Mouse (Mus musculus): Measurements from ENCODE around the gene Dok5. TPM values are rescaled to one million over a fixed set of nuclear protein-coding genes. Genes with fewer than 3 reads are reported as not detected.

Gene Dok5
- polyA plus RNA-seq, 1 experiment from 2014 or later = 0.45 TPM

- WGBS = 65% methylated on average over 13 of the region's 13 CpGs
- no peak overlapping the region for H3K27ac ChIP-seq
Measured at GRCm38 (mm10) chr2:170841441-170841965, 109.9 kb downstream of the Dok5 start.

GRCm38 (mm10) chr2:170845511-170845910 lies 113.9 kb downstream of the Dok5 start:
- no peak for TF ChIP-seq CTCF (IDR thresholded peaks at IDR 0.05; ENCODE audit: low read depth)
- WGBS = 68% methylated on average over 10 of the region's 10 CpGs
- Histone ChIP-seq H3K27ac (no peak overlapping the region), H3K4me1 (replicated peaks; ENCODE audit: insufficient read depth, low read length) (no peaks in the 10 kb centered on the region), H3K9me3 (replicated peaks; ENCODE audit: low read length) (no peaks in the 10 kb centered on the region), H3K36me3 (ENCODE audit: insufficient read depth, low read length) (no peaks in the 10 kb centered on the region), H3K4me2 (ENCODE audit: low read length) (no peak overlapping the region), H3K4me3 (replicated peaks; ENCODE audit: low read depth, low read length) (no peak overlapping the region), H3K9ac (ENCODE audit: low read depth, low read length) (no peak overlapping the region), H3K27me3 (ENCODE audit: insufficient read depth, low read length) (no peaks in the 10 kb centered on the region)
- no peak for ATAC-seq (replicated peaks; ENCODE audit: low FRiP score, low read depth)
- no peak for DNase-seq (ENCODE audit: low spot score)

More at GRCm38 (mm10) chr2:170841441-170841965, 109.9 kb downstream of the Dok5 start:
- Histone ChIP-seq H3K36me3 (ENCODE audit: insufficient read depth, low read length) (no peaks in the 10 kb centered on the region), H3K9me3 (replicated peaks; ENCODE audit: low read length) (no peaks in the 10 kb centered on the region), H3K4me3 (replicated peaks; ENCODE audit: low read depth, low read length) (no peak overlapping the region), H3K27me3 (ENCODE audit: insufficient read depth, low read length) (no peaks in the 10 kb centered on the region), H3K4me2 (ENCODE audit: low read length) (no peak overlapping the region), H3K4me1 (replicated peaks; ENCODE audit: insufficient read depth, low read length) (0 out of 2 replicates have a peak, but pooled peaks cover 6% of the 10 kb centered on the region), H3K9ac (ENCODE audit: low read depth, low read length) (no peak overlapping the region)
- no peak for DNase-seq (ENCODE audit: low spot score)
- ATAC-seq (replicated peaks; ENCODE audit: low FRiP score, low read depth) = no peak
- no peak for TF ChIP-seq CTCF (IDR thresholded peaks at IDR 0.05; ENCODE audit: low read depth)

GRCm38 (mm10) chr2:170850058-170850457 lies 118.5 kb downstream of the Dok5 start:
- H3K36me3 ChIP-seq (ENCODE audit: insufficient read depth, low read length) = no peaks in the 10 kb centered on the region
- no peaks in the 10 kb centered on the region for H3K9me3 ChIP-seq (replicated peaks; ENCODE audit: low read length)
- no peaks in the 10 kb centered on the region for H3K27me3 ChIP-seq (ENCODE audit: insufficient read depth, low read length)
- ATAC-seq (replicated peaks; ENCODE audit: low FRiP score, low read depth) (no peak), DNase-seq (ENCODE audit: low spot score) (no peak)
- H3K4me2 ChIP-seq (ENCODE audit: low read length) = no peak overlapping the region
- no peak overlapping the region for H3K9ac ChIP-seq (ENCODE audit: low read depth, low read length)
- no peak overlapping the region for H3K27ac ChIP-seq
- no peak overlapping the region for H3K4me3 ChIP-seq (replicated peaks; ENCODE audit: low read depth, low read length)
- WGBS = 93% methylated on average over 4 of the region's 4 CpGs
- peak; percentile 27; the same call in 1 of the 2 replicates for TF ChIP-seq CTCF (IDR thresholded peaks at IDR 0.05; ENCODE audit: low read depth)
- H3K4me1 ChIP-seq (replicated peaks; ENCODE audit: insufficient read depth, low read length) = no peaks in the 10 kb centered on the region

- Histone ChIP-seq H3K9me3 (replicated peaks; ENCODE audit: low read length) (no peaks in the 10 kb centered on the region), H3K36me3 (ENCODE audit: insufficient read depth, low read length) (no peaks in the 10 kb centered on the region), H3K27ac (no peak overlapping the region), H3K4me1 (replicated peaks; ENCODE audit: insufficient read depth, low read length) (no peaks in the 10 kb centered on the region), H3K27me3 (ENCODE audit: insufficient read depth, low read length) (no peaks in the 10 kb centered on the region), H3K4me3 (replicated peaks; ENCODE audit: low read depth, low read length) (no peak overlapping the region), H3K9ac (ENCODE audit: low read depth, low read length) (no peak overlapping the region), H3K4me2 (ENCODE audit: low read length) (no peak overlapping the region)
- TF ChIP-seq CTCF (IDR thresholded peaks at IDR 0.05; ENCODE audit: low read depth) = no peak
- ATAC-seq (replicated peaks; ENCODE audit: low FRiP score, low read depth) (no peak), DNase-seq (ENCODE audit: low spot score) (no peak)
- WGBS = 80% methylated on average over 6 of the region's 6 CpGs
Measured at GRCm38 (mm10) chr2:170852337-170852736, 120.7 kb downstream of the Dok5 start.

- no peak overlapping the region for H3K9ac ChIP-seq (ENCODE audit: low read depth, low read length)
- H3K36me3 ChIP-seq (ENCODE audit: insufficient read depth, low read length) = no peaks in the 10 kb centered on the region
- H3K4me1 ChIP-seq (replicated peaks; ENCODE audit: insufficient read depth, low read length) = no peaks in the 10 kb centered on the region
- H3K27me3 ChIP-seq (ENCODE audit: insufficient read depth, low read length) = no peaks in the 10 kb centered on the region
- no peak overlapping the region for H3K4me3 ChIP-seq (replicated peaks; ENCODE audit: low read depth, low read length)
- ATAC-seq (replicated peaks; ENCODE audit: low FRiP score, low read depth) = no peak
- no peak for DNase-seq (ENCODE audit: low spot score)
- WGBS = 61% methylated on average over 3 of the region's 3 CpGs
- TF ChIP-seq CTCF (IDR thresholded peaks at IDR 0.05; ENCODE audit: low read depth) = no peak
- no peak overlapping the region for H3K27ac ChIP-seq
- H3K9me3 ChIP-seq (replicated peaks; ENCODE audit: low read length) = no peaks in the 10 kb centered on the region
- H3K4me2 ChIP-seq (ENCODE audit: low read length) = no peak overlapping the region
Measured at GRCm38 (mm10) chr2:170855210-170855609, 123.6 kb downstream of the Dok5 start.

GRCm38 (mm10) chr2:170856085-170856484 lies 124.5 kb downstream of the Dok5 start:
- no peak for TF ChIP-seq CTCF (IDR thresholded peaks at IDR 0.05; ENCODE audit: low read depth)
- Histone ChIP-seq H3K9me3 (replicated peaks; ENCODE audit: low read length) (no peaks in the 10 kb centered on the region), H3K36me3 (ENCODE audit: insufficient read depth, low read length) (no peaks in the 10 kb centered on the region), H3K9ac (ENCODE audit: low read depth, low read length) (no peak overlapping the region), H3K27ac (no peak overlapping the region), H3K4me1 (replicated peaks; ENCODE audit: insufficient read depth, low read length) (no peaks in the 10 kb centered on the region), H3K4me2 (ENCODE audit: low read length) (no peak overlapping the region), H3K4me3 (replicated peaks; ENCODE audit: low read depth, low read length) (no peak overlapping the region), H3K27me3 (ENCODE audit: insufficient read depth, low read length) (no peaks in the 10 kb centered on the region)
- DNase-seq (ENCODE audit: low spot score) (peak; percentile 58), ATAC-seq (replicated peaks; ENCODE audit: low FRiP score, low read depth) (no peak)
- WGBS = 30% methylated on average over 5 of the region's 5 CpGs

- H3K4me3 ChIP-seq (replicated peaks; ENCODE audit: low read depth, low read length) = no peak overlapping the region
- H3K9me3 ChIP-seq (replicated peaks; ENCODE audit: low read length) = no peaks in the 10 kb centered on the region
- H3K4me1 ChIP-seq (replicated peaks; ENCODE audit: insufficient read depth, low read length) = no peaks in the 10 kb centered on the region
- H3K4me2 ChIP-seq (ENCODE audit: low read length) = no peak overlapping the region
- DNase-seq (ENCODE audit: low spot score) (peak; percentile 55), ATAC-seq (replicated peaks; ENCODE audit: low FRiP score, low read depth) (no peak)
- 32% methylated on average over 7 of the region's 7 CpGs for WGBS
- no peak for TF ChIP-seq CTCF (IDR thresholded peaks at IDR 0.05; ENCODE audit: low read depth)
- no peaks in the 10 kb centered on the region for H3K27me3 ChIP-seq (ENCODE audit: insufficient read depth, low read length)
- no peak overlapping the region for H3K27ac ChIP-seq
- no peaks in the 10 kb centered on the region for H3K36me3 ChIP-seq (ENCODE audit: insufficient read depth, low read length)
- no peak overlapping the region for H3K9ac ChIP-seq (ENCODE audit: low read depth, low read length)
Measured at GRCm38 (mm10) chr2:170857507-170857906, 125.9 kb downstream of the Dok5 start.

Data from kidney, postnatal 0 days (tissue).